Mouse (Mus musculus) megakaryocyte progenitor cell, adult 5-6 weeks (primary cell): ENCODE data around the gene Akt1. TPM values are rescaled to one million over a fixed set of nuclear protein-coding genes. Genes with fewer than 3 reads are reported as not detected.

Experiments
- ATAC-seq: replicated peaks from 2 replicates; pipeline ENCODE4 v1.8.0; 2016; ENCODE audit warnings: mild to moderate bottlenecking, moderate TSS enrichment, inconsistent platforms; ENCODE audit not compliant: poor library complexity
- total RNA-seq, 2 experiments: library from RNA; stranded (forward) in 1 of 2; stranded (reverse) in 1 of 2; fragments of 157-497, 149-512 nt in 1 of 2; fragments of 200-1000 nt in 1 of 2; gene quantifications; 2 replicates each; pipeline versions ENCODE4 v1.2.3 to v1.2.4; 2015 to 2017

Gene Akt1
- total RNA-seq, 2 experiments from 2014 or later = 74.8 to 85.6 TPM

- ATAC-seq = no peak
Observed at GRCm38 (mm10) chr12:112630796-112631195, 43.9 kb downstream of the Akt1 start.

- ATAC-seq = no peak
Observed at GRCm38 (mm10) chr12:112630029-112630428, 44.7 kb downstream of the Akt1 start.

GRCm38 (mm10) chr12:112628928-112629721 is 45.6 kb downstream of the Akt1 start:
- ATAC-seq = peak; percentile 68

GRCm38 (mm10) chr12:112628197-112628596 is 46.5 kb downstream of the Akt1 start:
- ATAC-seq = no peak

- no peak for ATAC-seq
Observed at GRCm38 (mm10) chr12:112627097-112627881, 47.4 kb downstream of the Akt1 start.

- no peak for ATAC-seq
Observed at GRCm38 (mm10) chr12:112626455-112626854, 48.2 kb downstream of the Akt1 start.

GRCm38 (mm10) chr12:112625700-112626099 is 49.0 kb downstream of the Akt1 start:
- ATAC-seq = no peak

GRCm38 (mm10) chr12:112623742-112624141 is 50.9 kb downstream of the Akt1 start:
- peak; percentile 57 for ATAC-seq

- ATAC-seq = no peak
Observed at GRCm38 (mm10) chr12:112621900-112622299, 52.8 kb downstream of the Akt1 start.

- ATAC-seq = no peak
Observed at GRCm38 (mm10) chr12:112620354-112621061, 54.2 kb downstream of the Akt1 start.

GRCm38 (mm10) chr12:112619686-112620353 is 54.9 kb downstream of the Akt1 start, which contains the start of gene Adssl1:
Adssl1 (plus strand) TSS chr12:112620045.
- peak; percentile 47 for ATAC-seq

- ATAC-seq = peak; percentile 5; the same call in 1 of the 2 replicates
Observed at GRCm38 (mm10) chr12:112618981-112619685, 55.6 kb downstream of the Akt1 start.

- ATAC-seq = peak; percentile 60
Observed at GRCm38 (mm10) chr12:112617898-112618380, 56.7 kb downstream of the Akt1 start.

- ATAC-seq = peak; percentile 37
Observed at GRCm38 (mm10) chr12:112617184-112617583, 57.5 kb downstream of the Akt1 start.

- ATAC-seq = no peak
Observed at GRCm38 (mm10) chr12:112616668-112617067, 58.0 kb downstream of the Akt1 start.

- ATAC-seq = no peak
Observed at GRCm38 (mm10) chr12:112609031-112609430, 65.7 kb downstream of the Akt1 start.

GRCm38 (mm10) chr12:112606998-112607397 is 67.7 kb downstream of the Akt1 start:
- ATAC-seq = no peak

GRCm38 (mm10) chr12:112605766-112606165 is 68.9 kb downstream of the Akt1 start:
- peak; percentile 92 for ATAC-seq

- ATAC-seq = peak; percentile 79
Observed at GRCm38 (mm10) chr12:112604709-112605649, 69.7 kb downstream of the Akt1 start.
